Mouse (Mus musculus) lung, adult 2 months (tissue): ENCODE data around the gene Tprgl.

ENCODE experiments used
- CTCF ChIP-seq: fragments of 200-500 bp; IDR thresholded peaks from 2 replicates; pipeline ENCODE4 v1.5.1; 2011; ENCODE audit warnings: mild to moderate bottlenecking, low read length, control low read depth; ENCODE audit not compliant: insufficient read depth
- POLR2A ChIP-seq: fragments of 200-500 bp; IDR thresholded peaks from 2 replicates; pipeline ENCODE4 v1.6.1; 2011; ENCODE audit warnings: low read depth, mild to moderate bottlenecking, control low read depth, low read length, borderline replicate concordance; ENCODE audit errors: extremely low read depth

DNA sequence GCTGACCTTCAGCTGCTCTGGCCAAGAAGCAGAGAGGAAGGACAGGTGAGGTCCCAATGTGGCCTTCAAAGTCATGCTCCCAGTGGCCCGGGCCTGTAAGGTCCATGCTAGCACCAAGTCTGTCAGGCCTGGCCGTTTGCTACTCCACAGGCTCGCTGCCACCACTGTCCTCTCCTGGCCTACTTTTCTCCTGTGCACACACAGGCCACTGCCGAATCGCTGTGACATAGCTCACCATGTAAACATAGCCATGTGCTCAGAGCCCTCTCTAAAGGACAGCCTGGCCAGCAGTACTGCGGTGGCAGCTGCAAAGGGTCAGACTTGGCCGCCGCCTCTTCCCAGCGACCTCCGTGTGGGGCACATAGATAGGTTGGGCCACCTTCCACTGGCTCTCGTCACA is 6.4 kb downstream of the Tprgl start:
- TF ChIP-seq CTCF (no peak), POLR2A (no peak)
